Mouse (Mus musculus): Measurements from ENCODE around the gene Mical2. TPM values are rescaled to one million over a fixed set of nuclear protein-coding genes. Genes with fewer than 3 reads are reported as not detected.

The Mical2 gene
- total RNA-seq, 2 experiments from 2014 or later, result 300 to 329 TPM

DNA sequence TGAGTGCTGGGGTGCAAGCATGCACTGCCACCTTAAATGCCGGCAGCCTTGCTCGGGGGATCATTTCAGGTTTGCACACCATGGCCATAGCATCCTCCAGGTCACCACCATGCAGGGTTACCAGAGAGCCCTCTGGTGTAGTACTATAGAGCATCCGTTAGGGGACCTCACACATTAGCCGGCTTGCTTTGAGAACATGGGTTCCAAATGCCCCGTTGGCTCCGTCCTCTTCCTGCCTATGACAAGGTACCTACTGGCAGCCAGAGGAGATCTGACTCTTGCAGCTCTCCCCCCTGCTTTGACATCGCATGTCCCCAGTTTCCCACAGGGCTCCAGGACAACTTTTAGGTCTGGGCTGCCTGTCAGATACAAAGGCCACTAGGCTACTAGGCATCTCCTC is 11.6 kb downstream of the Mical2 start:
- intact Hi-C loops (cut with DNase I), result no loop called here
- no peak for DNase-seq (ENCODE audit: extremely low spot score in 1 of 2, low spot score in 2 of 2)

GRCm38 (mm10) chr7:112237868-112238267 is 12.2 kb downstream of the Mical2 start:
- intact Hi-C loops (cut with DNase I), result no loop called here
- DNase-seq (ENCODE audit: extremely low spot score in 1 of 2, low spot score in 2 of 2), result no peak

DNA sequence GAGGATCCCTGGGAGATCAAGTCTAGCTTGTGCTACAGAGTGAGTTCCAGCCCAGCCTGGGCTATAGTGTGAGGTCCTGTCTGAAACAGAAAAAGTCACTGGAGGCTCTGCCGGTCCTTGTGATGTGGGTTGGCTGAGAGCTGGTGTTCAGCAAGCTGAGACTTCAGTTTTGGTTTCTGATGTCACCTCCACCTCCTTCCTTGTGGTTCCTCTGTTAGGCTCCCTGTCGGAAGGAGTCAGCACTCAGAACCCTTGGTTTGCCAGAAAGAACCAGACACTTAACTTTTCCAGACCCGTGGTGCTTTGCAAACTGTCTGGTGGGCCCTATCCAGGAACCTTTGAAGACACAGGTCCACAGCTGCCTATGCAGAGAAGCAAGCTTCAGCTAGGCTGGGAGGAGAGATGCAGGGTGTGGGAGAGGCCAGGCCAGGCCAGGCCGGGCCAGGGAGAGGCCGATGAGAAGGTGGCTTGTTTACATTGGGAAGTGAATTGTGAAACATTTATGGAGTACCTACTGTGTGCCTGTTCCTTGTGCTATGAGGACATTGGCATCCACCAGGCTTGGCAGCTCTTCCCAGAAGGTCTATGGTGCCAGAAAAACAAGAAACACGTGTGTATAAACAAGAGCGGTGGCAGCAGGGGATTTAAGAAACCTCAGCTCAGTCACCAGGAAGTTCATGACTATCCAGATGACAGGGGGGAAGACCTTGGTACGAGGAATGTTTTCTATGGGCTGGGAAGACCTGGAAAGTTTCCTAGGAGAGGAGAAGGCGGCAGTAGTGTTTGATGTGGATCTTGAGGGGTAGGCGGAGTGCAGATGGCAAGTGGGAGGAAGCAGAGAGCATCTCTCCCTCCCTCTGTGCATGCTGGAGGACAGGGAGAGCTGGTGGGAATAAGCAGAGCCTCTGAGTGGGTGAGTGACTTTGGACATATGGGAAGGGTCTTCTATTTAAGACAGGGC is 13.4 kb downstream of the Mical2 start:
- intact Hi-C loops (cut with DNase I), result no loop called here

GRCm38 (mm10) chr7:112240748-112241147 is 15.1 kb downstream of the Mical2 start:
- DNase-seq (ENCODE audit: extremely low spot score in 1 of 2, low spot score in 2 of 2), result no peak
- intact Hi-C loops (cut with DNase I), result loop anchor here (5.0 kb wide), 1 partner anchor 77 kb away; no protein-coding TSS in a partner anchor

More for the DNA sequence above, 13.4 kb downstream of the Mical2 start:
- no peak for DNase-seq (ENCODE audit: extremely low spot score in 1 of 2, low spot score in 2 of 2)

- intact Hi-C loops (cut with DNase I), result loop anchor here (5.0 kb wide), 1 partner anchor 76 kb away; no protein-coding TSS in a partner anchor
- peak in 1 of 2 experiments; percentile 43 for DNase-seq (ENCODE audit: extremely low spot score in 1 of 2, low spot score in 2 of 2)
These were observed 15.7 kb downstream of the Mical2 start for GRCm38 (mm10) chr7:112241211-112241944.

- no peak for DNase-seq (ENCODE audit: extremely low spot score in 1 of 2, low spot score in 2 of 2)
- intact Hi-C loops (cut with DNase I), result loop anchor here (5.0 kb wide), 1 partner anchor 75 kb away; no protein-coding TSS in a partner anchor
These were observed 16.3 kb downstream of the Mical2 start for GRCm38 (mm10) chr7:112241945-112242329.

- intact Hi-C loops (cut with DNase I), result loop anchor here (5.0 kb wide), 1 partner anchor 75 kb away; no protein-coding TSS in a partner anchor
- no peak for DNase-seq (ENCODE audit: extremely low spot score in 1 of 2, low spot score in 2 of 2)
These were observed 16.9 kb downstream of the Mical2 start for GRCm38 (mm10) chr7:112242587-112242986.

GRCm38 (mm10) chr7:112244071-112244470 is 18.4 kb downstream of the Mical2 start:
- intact Hi-C loops (cut with DNase I), result loop anchor here (5.0 kb wide), 1 partner anchor 73 kb away; no protein-coding TSS in a partner anchor
- DNase-seq (ENCODE audit: extremely low spot score in 1 of 2, low spot score in 2 of 2), result no peak

- intact Hi-C loops (cut with DNase I), result loop anchor here (5.0 kb wide), 1 partner anchor 73 kb away; no protein-coding TSS in a partner anchor
- DNase-seq (ENCODE audit: extremely low spot score in 1 of 2, low spot score in 2 of 2), result no peak
These were observed 19.0 kb downstream of the Mical2 start for GRCm38 (mm10) chr7:112244683-112245082.

GRCm38 (mm10) chr7:112245839-112246438 is 20.3 kb downstream of the Mical2 start:
- no peak for DNase-seq (ENCODE audit: extremely low spot score in 1 of 2, low spot score in 2 of 2)
- intact Hi-C loops (cut with DNase I), result no loop called here

GRCm38 (mm10) chr7:112246442-112246841 is 20.8 kb downstream of the Mical2 start:
- intact Hi-C loops (cut with DNase I), result no loop called here
- no peak for DNase-seq (ENCODE audit: extremely low spot score in 1 of 2, low spot score in 2 of 2)

DNA sequence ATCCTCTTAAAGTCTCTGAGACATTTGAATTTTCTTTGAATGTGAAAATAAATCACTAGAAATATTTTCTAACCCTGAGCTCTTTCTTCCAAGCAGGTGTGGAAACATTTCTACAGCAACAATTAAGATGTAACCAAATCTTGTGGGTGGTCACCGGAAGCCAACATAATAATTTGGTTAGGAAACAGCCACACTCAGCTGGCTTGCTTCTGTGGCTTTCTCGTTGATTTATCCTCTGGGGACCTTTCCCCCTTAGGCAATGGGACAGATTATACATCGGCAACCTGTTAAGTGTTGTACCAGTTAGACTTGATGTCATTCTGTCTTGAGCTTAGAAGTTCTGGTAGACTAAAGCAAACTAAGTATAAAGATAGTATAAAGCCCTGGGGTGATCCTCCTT is 22.2 kb downstream of the Mical2 start:
- no peak for DNase-seq (ENCODE audit: extremely low spot score in 1 of 2, low spot score in 2 of 2)
- intact Hi-C loops (cut with DNase I), result no loop called here

- DNase-seq (ENCODE audit: extremely low spot score in 1 of 2, low spot score in 2 of 2), result no peak
- intact Hi-C loops (cut with DNase I), result no loop called here
These were observed 23.8 kb downstream of the Mical2 start for GRCm38 (mm10) chr7:112249476-112249875.

DNA sequence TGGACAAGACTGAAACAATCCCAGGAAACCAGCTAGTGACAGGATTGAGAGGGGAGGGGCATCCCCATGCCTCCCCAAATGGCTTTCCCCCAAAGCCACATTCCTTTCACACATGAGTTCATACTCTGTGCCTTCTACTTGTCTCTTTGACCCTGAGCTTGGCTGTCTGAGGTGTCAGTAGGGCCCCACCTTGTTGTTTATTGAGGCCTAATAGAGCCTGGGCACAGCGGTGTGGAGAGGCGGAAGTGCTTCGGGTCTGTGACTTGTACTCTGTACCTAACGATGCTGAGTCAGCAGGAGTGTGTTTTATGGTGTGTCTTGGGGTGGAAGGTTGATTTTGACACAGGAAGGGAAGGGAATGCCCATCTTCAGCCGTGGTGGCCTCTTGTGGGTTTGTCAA is 26.4 kb downstream of the Mical2 start:
- intact Hi-C loops (cut with DNase I), result no loop called here
- no peak for DNase-seq (ENCODE audit: extremely low spot score in 1 of 2, low spot score in 2 of 2)

- intact Hi-C loops (cut with DNase I), result no loop called here
- DNase-seq (ENCODE audit: extremely low spot score in 1 of 2, low spot score in 2 of 2), result no peak
These were observed 28.6 kb downstream of the Mical2 start for GRCm38 (mm10) chr7:112254233-112254632.

GRCm38 (mm10) chr7:112255248-112255866 is 29.7 kb downstream of the Mical2 start:
- DNase-seq (ENCODE audit: extremely low spot score in 1 of 2, low spot score in 2 of 2), result no peak
- intact Hi-C loops (cut with DNase I), result no loop called here

GRCm38 (mm10) chr7:112258338-112258903 is 32.8 kb downstream of the Mical2 start:
- DNase-seq (ENCODE audit: extremely low spot score in 1 of 2, low spot score in 2 of 2), result no peak
- intact Hi-C loops (cut with DNase I), result no loop called here

DNA sequence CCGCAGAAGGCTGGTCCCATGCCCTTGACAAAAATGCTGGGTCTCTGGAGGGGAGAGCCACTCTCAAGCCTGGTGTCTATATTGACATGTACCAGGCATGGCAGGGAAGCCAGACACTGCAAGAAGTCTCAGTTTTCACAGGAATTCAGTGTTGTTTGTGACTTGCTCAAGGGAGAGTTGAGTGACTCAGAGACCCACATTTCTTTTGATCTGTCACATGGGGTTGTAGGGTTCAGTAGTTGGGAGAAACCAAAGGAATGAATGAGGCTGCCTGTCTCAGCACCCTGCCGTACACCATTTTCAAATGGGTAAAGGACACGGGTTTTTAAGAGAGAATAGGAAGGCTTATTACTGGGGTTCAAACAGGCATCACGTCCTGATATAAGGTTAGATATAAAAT is 33.6 kb downstream of the Mical2 start:
- intact Hi-C loops (cut with DNase I), result no loop called here
- DNase-seq (ENCODE audit: extremely low spot score in 1 of 2, low spot score in 2 of 2), result no peak

Measured in left cerebral cortex, postnatal 10 days (tissue).